Mouse (Mus musculus) cerebellum, adult (tissue): Measurements from ENCODE around the gene Med11.
"Not testable (repeated sequence)": the region's sequence is repeated elsewhere in the genome, so short reads cannot be mapped to it uniquely, and the experiment has no call there.

ENCODE experiments used
- ATAC-seq: cut with Nextera tagmentation; 2 replicates; pipeline ENCODE4 v1.9.2; 2017; ENCODE audit warnings: mild to moderate bottlenecking, moderate library complexity, mixed read lengths; ENCODE audit not compliant: insufficient number of reproducible peaks, low FRiP score, low TSS enrichment

Gene Med11

GRCm38 (mm10) chr11:70444667-70445066 lies 7.1 kb upstream of the Med11 start:
- no peak for ATAC-seq

GRCm38 (mm10) chr11:70446756-70447155 lies 5.0 kb upstream of the Med11 start:
- no peak for ATAC-seq

- no peak for ATAC-seq
Observed at GRCm38 (mm10) chr11:70447373-70447772, 4.3 kb upstream of the Med11 start.

- no peak for ATAC-seq
Observed at GRCm38 (mm10) chr11:70450926-70451325, 793 bp upstream of the Med11 start.

- no peak for ATAC-seq
Observed at GRCm38 (mm10) chr11:70453261-70454044, 1.7 kb downstream of the Med11 start.

- no peak for ATAC-seq
Observed at GRCm38 (mm10) chr11:70458688-70459600, 7.2 kb downstream of the Med11 start, which contains the start of gene Zmynd15. Zmynd15 (plus strand) TSS chr11:70459433.

GRCm38 (mm10) chr11:70459601-70460101 lies 7.9 kb downstream of the Med11 start, which contains the start of gene Cxcl16:
Cxcl16 (minus strand) TSS chr11:70459984.
- ATAC-seq = no peak

- ATAC-seq = no peak
Observed at GRCm38 (mm10) chr11:70463970-70464369, 12.3 kb downstream of the Med11 start.

- ATAC-seq = no peak
Observed at GRCm38 (mm10) chr11:70465211-70465610, 13.5 kb downstream of the Med11 start.

GRCm38 (mm10) chr11:70465824-70466223 lies 14.1 kb downstream of the Med11 start:
- no peak for ATAC-seq

GRCm38 (mm10) chr11:70467902-70468619 lies 16.3 kb downstream of the Med11 start:
- ATAC-seq = no peak

- no peak for ATAC-seq
Observed at GRCm38 (mm10) chr11:70469764-70470163, 18.0 kb downstream of the Med11 start.

- no peak for ATAC-seq
Observed at GRCm38 (mm10) chr11:70472716-70473115, 21.0 kb downstream of the Med11 start.

- ATAC-seq = not testable (repeated sequence)
Observed at GRCm38 (mm10) chr11:70473291-70473690, 21.6 kb downstream of the Med11 start.

- no peak for ATAC-seq
Observed at GRCm38 (mm10) chr11:70474872-70475534, 23.3 kb downstream of the Med11 start.

GRCm38 (mm10) chr11:70485498-70485897 lies 33.8 kb downstream of the Med11 start:
- no peak for ATAC-seq

- no peak for ATAC-seq
Observed at GRCm38 (mm10) chr11:70487816-70488215, 36.1 kb downstream of the Med11 start.

- ATAC-seq = no peak
Observed at GRCm38 (mm10) chr11:70489138-70489537, 37.4 kb downstream of the Med11 start.

GRCm38 (mm10) chr11:70489684-70490083 lies 38.0 kb downstream of the Med11 start:
- ATAC-seq = no peak
